In the genomic region with DNA sequence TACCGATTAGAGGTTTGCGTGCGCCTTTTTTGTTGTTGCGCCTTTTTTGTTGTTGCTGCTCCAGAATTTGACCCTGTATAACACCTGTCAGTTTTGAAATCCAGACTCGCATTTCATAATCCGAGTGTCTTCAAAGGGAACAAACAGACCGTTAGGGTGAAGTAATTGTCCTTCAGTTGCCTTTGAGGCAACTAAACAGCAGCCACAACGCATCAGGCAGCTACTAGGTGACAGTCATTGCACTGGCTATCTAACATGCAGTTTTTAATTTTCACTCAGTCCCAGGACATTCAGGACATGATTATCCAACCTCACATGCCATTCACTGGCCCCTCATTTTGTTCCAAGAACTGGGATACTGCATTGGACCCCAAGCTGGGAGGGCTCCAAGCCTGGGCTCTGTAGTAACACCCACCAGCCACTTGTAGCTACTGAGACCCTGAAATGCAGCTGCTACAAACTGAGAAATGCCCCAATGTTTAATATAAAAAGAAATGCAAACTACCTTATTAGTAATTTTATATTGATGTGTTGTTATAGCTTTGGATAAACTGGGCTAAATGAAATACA, we compare ENCODE assay signal across 8 mouse cellular contexts. TPM values are rescaled to one million over a fixed set of nuclear protein-coding genes. Genes with fewer than 3 reads are reported as not detected.
DNase-seq lines count a peak whose midpoint lies in the region; ATAC-seq and TF ChIP-seq lines count a peak whose summit lies in the region.

No protein-coding gene starts in this region.

- peak overlapping the region; percentile 65 for H3K4me2 ChIP-seq in kidney, postnatal 0 days (ENCODE audit: low read length)
- H3K4me2 ChIP-seq in heart, embryonic 15.5 days = peak overlapping the region; percentile 63

- H3K9me3 ChIP-seq in kidney, postnatal 0 days (replicated peaks; ENCODE audit: low read length) = no peaks in the 10 kb centered on the region
- H3K9me3 ChIP-seq in heart, embryonic 15.5 days (replicated peaks) = no peaks in the 10 kb centered on the region

- H3K27me3 ChIP-seq in kidney, postnatal 0 days (ENCODE audit: insufficient read depth, low read length) = no peaks in the 10 kb centered on the region
- H3K27me3 ChIP-seq in heart, embryonic 15.5 days = no peaks in the 10 kb centered on the region

- H3K9ac ChIP-seq in kidney, postnatal 0 days (ENCODE audit: low read depth, low read length) = peak overlapping the region; percentile 77
- H3K9ac ChIP-seq in heart, embryonic 15.5 days = peak overlapping the region; percentile 49; the same call in 1 of the 2 replicates

- 0 out of 2 replicates have a peak, but pooled peaks cover 3% of the 10 kb centered on the region for H3K36me3 ChIP-seq in kidney, postnatal 0 days (ENCODE audit: insufficient read depth, low read length)
- peaks cover 19% of the 10 kb centered on the region; the same call in 1 of the 2 replicates for H3K36me3 ChIP-seq in heart, embryonic 15.5 days
- peaks cover 11% of the 10 kb centered on the region for H3K36me3 ChIP-seq in macrophage (ENCODE audit: inconsistent target)

- peak overlapping the region; percentile 79 for H3K4me3 ChIP-seq in kidney, postnatal 0 days (replicated peaks; ENCODE audit: low read depth, low read length)
- peak overlapping the region; percentile 92 for H3K4me3 ChIP-seq in heart, embryonic 15.5 days
- peak overlapping the region; percentile 64 for H3K4me3 ChIP-seq in macrophage (ENCODE audit: inconsistent target)

- no peaks in the 10 kb centered on the region for H3K4me1 ChIP-seq in kidney, postnatal 0 days (replicated peaks; ENCODE audit: insufficient read depth, low read length)
- peaks cover 37% of the 10 kb centered on the region for H3K4me1 ChIP-seq in heart, embryonic 15.5 days (replicated peaks)

- H3K27ac ChIP-seq in kidney, postnatal 0 days = no peak overlapping the region
- H3K27ac ChIP-seq in heart, embryonic 15.5 days = peak overlapping the region; percentile 92
- H3K27ac ChIP-seq in macrophage = peak overlapping the region; percentile 87; the same call in 1 of the 2 replicates

- WGBS in kidney, postnatal 0 days = 0% methylated on average over 8 of the region's 8 CpGs
- WGBS in heart, embryonic 15.5 days = 0% methylated on average over 8 of the region's 8 CpGs
- 0% methylated on average over 8 of the region's 8 CpGs for WGBS in macrophage (ENCODE audit: missing documents)

- TF ChIP-seq CTCF in kidney, postnatal 0 days (IDR thresholded peaks at IDR 0.05; ENCODE audit: low read depth) = no peak

- H3K79me2 ChIP-seq in macrophage (ENCODE audit: inconsistent target) = peaks cover 19% of the 10 kb centered on the region

- DNase-seq in kidney, postnatal 0 days (ENCODE audit: low spot score) = peak; percentile 5
- DNase-seq in kidney, postnatal 36 days = no peak
- DNase-seq in left cerebral cortex, adult 9 months (ENCODE audit: low spot score in 2 of 2) = no peak
- DNase-seq in gastrocnemius, adult 18-20 months (ENCODE audit: low spot score) = no peak

- peak; percentile 27 for ATAC-seq in kidney, postnatal 0 days (replicated peaks; ENCODE audit: low FRiP score, low read depth)
- peak; percentile 12 for ATAC-seq in common myeloid progenitor, adult 5-6 weeks (replicated peaks; ENCODE audit: low read depth, poor library complexity, severe bottlenecking)
- ATAC-seq in heart, embryonic 15.5 days (replicated peaks; ENCODE audit: insufficient number of reproducible peaks, insufficient read depth, low FRiP score, low read depth) = peak; percentile 19; the same call in 1 of the 2 replicates
- ATAC-seq in inflammation-experienced regulatory T-cells, adult 6 months = no peak

RNA-seq across cellular contexts. Expression of a gene that starts 0.7 kb away (rescaled TPM):
- 28.9 and 33.8 TPM in 2 replicates for polyA plus RNA-seq in kidney, postnatal 0 days (2015; fragmentation: Nextera tagmentation; extraction: Ambion mirVana)
- 17.7 and 24.4 TPM in 2 replicates for total RNA-seq in common myeloid progenitor, adult 5-6 weeks (2017)
- polyA plus RNA-seq in heart, embryonic 15.5 days (2015; fragmentation: Nextera tagmentation; extraction: Ambion mirVana) = 141 and 144 TPM in 2 replicates
- 10 to 100 TPM; 11.2 to 44.6 (median 29.1) TPM for total RNA-seq in macrophage (2018; cell fraction: chromatin; rRNA removed)
- total RNA-seq in macrophage (2018; cell fraction: cytosol; rRNA removed) = 10 to 100 TPM; 30.0 to 43.9 (median 38.2) TPM
- total RNA-seq in macrophage (2018; cell fraction: nucleus; rRNA removed) = 10 to 100 TPM; 17.7 to 45.1 (median 29.2) TPM
- 28.8 to 35.7 TPM (median 29.8 TPM) in 3 replicates for polyA plus RNA-seq in macrophage (2018)
- polyA plus RNA-seq in inflammation-experienced regulatory T-cells, adult 6 months (2017; shearing (Covaris generic)) = 10 to 100 TPM; 20.5 to 25.5 (median 21.2) TPM
- 100 to 1,000 TPM; 403 to 443 TPM for total RNA-seq in gastrocnemius, adult 18-20 months (2021)

RNA-seq across cellular contexts. Expression of a gene that starts 31.4 kb away (rescaled TPM):
- 38.1 and 38.2 TPM in 2 replicates for polyA plus RNA-seq in kidney, postnatal 0 days (2015; fragmentation: Nextera tagmentation; extraction: Ambion mirVana)
- 3.4 and 11.4 TPM in 2 replicates for total RNA-seq in common myeloid progenitor, adult 5-6 weeks (2017)
- polyA plus RNA-seq in heart, embryonic 15.5 days (2015; fragmentation: Nextera tagmentation; extraction: Ambion mirVana) = 52.1 and 60.0 TPM in 2 replicates
- 100 to 1,000 TPM in 14 of 26 experiments, 10 to 100 TPM in 12; 40.1 to 217 (median 115) TPM for total RNA-seq in macrophage (2018; cell fraction: chromatin; rRNA removed)
- total RNA-seq in macrophage (2018; cell fraction: cytosol; rRNA removed) = 100 to 1,000 TPM; 112 to 222 (median 172) TPM
- total RNA-seq in macrophage (2018; cell fraction: nucleus; rRNA removed) = 100 to 1,000 TPM; 137 to 399 (median 260) TPM
- polyA plus RNA-seq in macrophage (2018) = 144 to 203 TPM (median 190 TPM) in 3 replicates
- 1 to 10 TPM; 1.3 to 4.5 (median 3.1) TPM for polyA plus RNA-seq in inflammation-experienced regulatory T-cells, adult 6 months (2017; shearing (Covaris generic))
- 10 to 100 TPM; 16.0 to 17.2 TPM for total RNA-seq in gastrocnemius, adult 18-20 months (2021)

RNA-seq across cellular contexts. Expression of a gene that starts 35.5 kb away (rescaled TPM):
- polyA plus RNA-seq in kidney, postnatal 0 days (2015; fragmentation: Nextera tagmentation; extraction: Ambion mirVana) = 17.0 and 21.1 TPM in 2 replicates
- total RNA-seq in common myeloid progenitor, adult 5-6 weeks (2017) = 30.4 and 34.6 TPM in 2 replicates
- polyA plus RNA-seq in heart, embryonic 15.5 days (2015; fragmentation: Nextera tagmentation; extraction: Ambion mirVana) = 12.1 and 17.6 TPM in 2 replicates
- 10 to 100 TPM in 22 of 26 experiments, 1 to 10 TPM in 4; 3.6 to 36.9 (median 22.2) TPM for total RNA-seq in macrophage (2018; cell fraction: chromatin; rRNA removed)
- 10 to 100 TPM; 45.3 to 80.5 (median 62.6) TPM for total RNA-seq in macrophage (2018; cell fraction: cytosol; rRNA removed)
- 100 to 1,000 TPM in 6 of 26 experiments, 10 to 100 TPM in 20; 39.2 to 130 (median 80.1) TPM for total RNA-seq in macrophage (2018; cell fraction: nucleus; rRNA removed)
- polyA plus RNA-seq in macrophage (2018) = 39.1 to 67.9 TPM (median 59.0 TPM) in 3 replicates
- polyA plus RNA-seq in inflammation-experienced regulatory T-cells, adult 6 months (2017; shearing (Covaris generic)) = 10 to 100 TPM in 1 of 3 experiments, 1 to 10 TPM in 2; 7.2 to 11.6 (median 8.3) TPM
- total RNA-seq in gastrocnemius, adult 18-20 months (2021) = 10 to 100 TPM; 19.2 to 19.8 TPM

RNA-seq across cellular contexts. Expression of a gene that starts 36.4 kb away (rescaled TPM):
- polyA plus RNA-seq in kidney, postnatal 0 days (2015; fragmentation: Nextera tagmentation; extraction: Ambion mirVana) = 3.8 and 4.3 TPM in 2 replicates
- total RNA-seq in common myeloid progenitor, adult 5-6 weeks (2017) = 17.2 and 25.1 TPM in 2 replicates
- 10.0 and 10.2 TPM in 2 replicates for polyA plus RNA-seq in heart, embryonic 15.5 days (2015; fragmentation: Nextera tagmentation; extraction: Ambion mirVana)
- total RNA-seq in macrophage (2018; cell fraction: chromatin; rRNA removed) = 10 to 100 TPM in 3 of 26 experiments, 1 to 10 TPM in 23; 1.7 to 15.4 (median 5.0) TPM
- 1 to 10 TPM in 10 of 26 experiments, under 1 TPM in 16; 0.29 to 1.6 (median 0.75) TPM for total RNA-seq in macrophage (2018; cell fraction: cytosol; rRNA removed)
- total RNA-seq in macrophage (2018; cell fraction: nucleus; rRNA removed) = 10 to 100 TPM in 1 of 26 experiments, 1 to 10 TPM in 23, under 1 TPM in 2; 0.83 to 13.1 (median 3.4) TPM
- polyA plus RNA-seq in macrophage (2018) = 0.62 to 2.3 TPM (median 0.75 TPM) in 3 replicates
- polyA plus RNA-seq in inflammation-experienced regulatory T-cells, adult 6 months (2017; shearing (Covaris generic)) = 1 to 10 TPM; 4.0 to 8.1 (median 4.5) TPM
- 1 to 10 TPM; 5.5 to 7.0 TPM for total RNA-seq in gastrocnemius, adult 18-20 months (2021)

RNA-seq across cellular contexts. Expression of a gene that starts 36.6 kb away (rescaled TPM):
- polyA plus RNA-seq in kidney, postnatal 0 days (2015; fragmentation: Nextera tagmentation; extraction: Ambion mirVana) = 29.4 and 30.6 TPM in 2 replicates
- total RNA-seq in common myeloid progenitor, adult 5-6 weeks (2017) = 23.4 and 50.9 TPM in 2 replicates
- 24.1 and 33.0 TPM in 2 replicates for polyA plus RNA-seq in heart, embryonic 15.5 days (2015; fragmentation: Nextera tagmentation; extraction: Ambion mirVana)
- 100 to 1,000 TPM in 2 of 26 experiments, 10 to 100 TPM in 24; 27.6 to 111 (median 54.3) TPM for total RNA-seq in macrophage (2018; cell fraction: chromatin; rRNA removed)
- 10 to 100 TPM in 8 of 26 experiments, 1 to 10 TPM in 18; 6.3 to 14.5 (median 8.8) TPM for total RNA-seq in macrophage (2018; cell fraction: cytosol; rRNA removed)
- total RNA-seq in macrophage (2018; cell fraction: nucleus; rRNA removed) = 10 to 100 TPM; 11.4 to 91.0 (median 42.0) TPM
- 6.2 to 15.8 TPM (median 11.0 TPM) in 3 replicates for polyA plus RNA-seq in macrophage (2018)
- polyA plus RNA-seq in inflammation-experienced regulatory T-cells, adult 6 months (2017; shearing (Covaris generic)) = 100 to 1,000 TPM in 1 of 3 experiments, 10 to 100 TPM in 2; 59.0 to 116 (median 71.4) TPM
- total RNA-seq in gastrocnemius, adult 18-20 months (2021) = 1 to 10 TPM; 4.5 to 6.1 TPM
